Mouse (Mus musculus) CH12.LX (cell line): ENCODE measurements at regions not wholly inside any gene's neighbourhood (a gene's known extent, or its start where the extent isn't known, plus 50 kb on each side); places are given as distances from the start of the nearest gene placed in this dataset.
A peak's percentile ranks its signal among the peaks of the same experiment; 100 is the strongest.

Experiments used
- DNase-seq: peaks from one replicate; pipeline ENCODE4 v3.0.0-alpha.2; 2013; ENCODE audit errors: extremely low read depth
- H3K27ac ChIP-seq: 2 replicates; pipeline ENCODE4 v1.5.1; 2012; ENCODE audit warnings: low read depth, mild to moderate bottlenecking, control low read depth, moderate library complexity; ENCODE audit not compliant: insufficient read depth
- H3K27me3 ChIP-seq: replicated peaks from 2 replicates; pipeline ENCODE3; 2012; ENCODE audit warnings: inconsistent platforms
- H3K36me3 ChIP-seq, 2 experiments: replicated peaks in 1 of 2; 2 replicates each; pipeline versions ENCODE3 to v1.6.1; 2012; ENCODE audit warnings: inconsistent platforms in 1 of 2, low read length in 1 of 2, mild to moderate bottlenecking in 1 of 2, mixed read lengths in 1 of 2, moderate library complexity in 1 of 2; ENCODE audit not compliant: control insufficient read depth in 1 of 2, insufficient read depth in 1 of 2
- H3K4me1 ChIP-seq, 2 experiments: 2 replicates each; pipeline ENCODE4 v1.6.1; 2012; ENCODE audit warnings: inconsistent platforms in 1 of 2, moderate library complexity in 1 of 2; ENCODE audit not compliant: insufficient read depth in 2 of 2, control insufficient read depth in 1 of 2
- H3K4me2 ChIP-seq: 2 replicates; pipeline ENCODE4 v1.6.1; 2012; ENCODE audit warnings: low read depth, mild to moderate bottlenecking, control low read depth; ENCODE audit not compliant: poor library complexity, insufficient read depth, severe bottlenecking
- H3K4me3 ChIP-seq, 3 experiments: fragments of 150-350 bp in 1 of 3; sonication (generic) in 1 of 3; replicated peaks in 1 of 3; 2 replicates each; pipeline versions ENCODE3 to v1.5.1; 2011 to 2012; ENCODE audit warnings: low read depth in 2 of 3, low read length in 2 of 3, mild to moderate bottlenecking in 2 of 3, moderate library complexity in 2 of 3, control low read depth in 1 of 3, improper control_type of control experiment in 1 of 3, inconsistent platforms in 1 of 3, mixed read lengths in 1 of 3; ENCODE audit not compliant: poor library complexity in 1 of 3
- H3K79me2 ChIP-seq: replicated peaks from 2 replicates; pipeline ENCODE4 v1.6.1; 2012; ENCODE audit warnings: mild to moderate bottlenecking, moderate library complexity; ENCODE audit not compliant: control insufficient read depth, poor library complexity, insufficient read depth, severe bottlenecking; ENCODE audit errors: extremely low read depth
- H3K9ac ChIP-seq: 2 replicates; pipeline ENCODE4 v1.6.1; 2012; ENCODE audit warnings: low read depth, mild to moderate bottlenecking, control low read depth, moderate library complexity; ENCODE audit not compliant: insufficient read depth
- H3K9me3 ChIP-seq: replicated peaks from 2 replicates; pipeline ENCODE3; 2012; ENCODE audit warnings: low read length, inconsistent platforms, mixed read lengths
- BHLHE40 ChIP-seq: IDR thresholded peaks from 2 replicates; pipeline ENCODE4 v1.6.1; 2011; ENCODE audit warnings: mild to moderate bottlenecking, low read depth, low read length, improper control_type of control experiment
- CHD1 ChIP-seq: IDR thresholded peaks from 2 replicates; pipeline ENCODE4 v1.6.1; 2012; ENCODE audit warnings: low read depth, low read length, improper control_type of control experiment, inconsistent platforms
- CHD2 ChIP-seq: IDR thresholded peaks from 2 replicates; pipeline ENCODE4 v1.6.1; 2011; ENCODE audit warnings: low read length, improper control_type of control experiment
- CTCF ChIP-seq, 2 experiments: IDR thresholded peaks in 1 of 2; conservative IDR thresholded peaks in 1 of 2; 2 replicates each; pipeline ENCODE4 v1.5.1; 2011 to 2012; ENCODE audit warnings: low read depth in 2 of 2, low read length in 2 of 2, improper control_type of control experiment in 1 of 2, inconsistent platforms in 1 of 2, mild to moderate bottlenecking in 1 of 2, moderate library complexity in 1 of 2
- E2F4 ChIP-seq: IDR thresholded peaks from 2 replicates; pipeline ENCODE4 v1.6.1; 2011; ENCODE audit warnings: low read depth, low read length, improper control_type of control experiment; ENCODE audit not compliant: insufficient replicate concordance
- ELF1 ChIP-seq: IDR thresholded peaks from 2 replicates; pipeline ENCODE4 v1.6.1; 2014; ENCODE audit warnings: low read depth, mild to moderate bottlenecking, inconsistent platforms, low read length, improper control_type of control experiment
- EP300 ChIP-seq: IDR thresholded peaks from 2 replicates; pipeline ENCODE4 v1.6.1; 2011; ENCODE audit warnings: low read length, improper control_type of control experiment
- ETS1 ChIP-seq: conservative IDR thresholded peaks from 2 replicates; pipeline ENCODE4 v1.6.1; 2012; ENCODE audit warnings: low read depth, mild to moderate bottlenecking, inconsistent platforms, low read length, improper control_type of control experiment, moderate library complexity
- HCFC1 ChIP-seq: IDR thresholded peaks from 2 replicates; pipeline ENCODE4 v1.6.1; 2012; ENCODE audit warnings: low read depth, mild to moderate bottlenecking, inconsistent platforms, low read length, improper control_type of control experiment
- KAT2A ChIP-seq: IDR thresholded peaks from 2 replicates; pipeline ENCODE4 v1.6.1; 2012; ENCODE audit warnings: low read length, improper control_type of control experiment, inconsistent platforms; ENCODE audit not compliant: insufficient replicate concordance
- MAFK ChIP-seq: IDR thresholded peaks from 2 replicates; pipeline ENCODE4 v1.6.1; 2011; ENCODE audit warnings: low read length, improper control_type of control experiment; ENCODE audit not compliant: insufficient replicate concordance
- MAX ChIP-seq: IDR thresholded peaks from 2 replicates; pipeline ENCODE4 v1.6.1; 2011; ENCODE audit warnings: low read length, improper control_type of control experiment
- MYC ChIP-seq: IDR thresholded peaks from 2 replicates; pipeline ENCODE4 v1.6.1; 2011; ENCODE audit warnings: low read depth, mild to moderate bottlenecking, improper control_type of control experiment, low read length
- NRF1 ChIP-seq: IDR thresholded peaks from 2 replicates; pipeline ENCODE4 v1.6.1; 2014; ENCODE audit warnings: low read depth, mild to moderate bottlenecking, inconsistent platforms, low read length, improper control_type of control experiment, moderate library complexity
- PAX5 ChIP-seq: IDR thresholded peaks from 2 replicates; pipeline ENCODE4 v1.6.1; 2012; ENCODE audit warnings: low read length, inconsistent platforms, mixed read lengths
- POLR2AphosphoS2 ChIP-seq: IDR thresholded peaks from 2 replicates; pipeline ENCODE4 v1.6.1; 2011; ENCODE audit warnings: low read depth, low read length, improper control_type of control experiment
- RAD21 ChIP-seq: IDR thresholded peaks from 2 replicates; pipeline ENCODE4 v1.6.1; 2011; ENCODE audit warnings: low read depth, mild to moderate bottlenecking, low read length, improper control_type of control experiment, moderate library complexity
- SMC3 ChIP-seq: IDR thresholded peaks from 2 replicates; pipeline ENCODE4 v1.6.1; 2011; ENCODE audit warnings: low read depth, low read length, improper control_type of control experiment
- USF2 ChIP-seq: conservative IDR thresholded peaks from 2 replicates; pipeline ENCODE4 v1.6.1; 2011; ENCODE audit warnings: low read depth, low read length, improper control_type of control experiment
- ZC3H11A ChIP-seq: IDR thresholded peaks from 2 replicates; pipeline ENCODE4 v1.6.1; 2012; ENCODE audit warnings: low read depth, mild to moderate bottlenecking, inconsistent platforms, low read length, improper control_type of control experiment
- ZKSCAN1 ChIP-seq: IDR thresholded peaks from 2 replicates; pipeline ENCODE4 v1.6.1; 2012; ENCODE audit warnings: low read depth, inconsistent platforms, low read length, improper control_type of control experiment, borderline replicate concordance
- dilution Hi-C: fragments of 300-500 bp; cut with MboI; formaldehyde crosslinking; loops from 2 replicates; pipeline ENCODE4 v1.14.3; 2020; ENCODE audit warnings: low sequenced_read_pairs; ENCODE audit not compliant: extremely low pct_unique_long_range_greater_than_20kb, extremely low pct_ligation_motif_present
- in situ Hi-C: fragments of 300-500 bp; cut with MboI; formaldehyde crosslinking; loops from 3 replicates; pipeline ENCODE4 v1.14.3; 2019; ENCODE audit warnings: low sequenced_read_pairs, low pct_ligation_motif_present, low pct_unique_long_range_greater_than_20kb, mixed read lengths

DNA sequence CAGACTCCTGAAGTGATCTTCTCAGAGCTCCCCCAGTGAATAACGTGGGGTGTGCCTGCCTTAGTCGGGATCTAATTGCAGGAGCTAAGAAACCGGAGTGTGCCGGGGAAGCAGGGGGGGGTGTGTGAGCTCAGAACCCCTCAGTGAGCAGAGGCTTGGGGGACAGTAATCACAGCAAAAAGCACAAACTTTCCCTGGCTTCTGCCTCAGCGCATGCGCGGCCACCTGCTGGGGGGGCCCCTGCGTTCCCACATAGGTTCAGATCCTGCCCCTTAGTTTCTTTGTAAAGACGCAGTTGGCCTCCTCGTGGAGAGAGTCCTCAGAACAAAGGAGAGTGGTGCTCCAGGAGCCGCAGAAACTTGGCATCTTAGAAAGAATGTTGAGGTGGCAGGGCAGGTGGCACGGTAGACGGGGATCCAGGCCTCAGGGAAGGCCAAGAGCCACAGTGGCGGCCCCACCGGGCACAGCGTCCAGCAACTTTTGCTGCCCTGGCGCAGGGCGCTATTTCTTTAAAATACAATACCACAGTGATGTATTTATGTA lies 429.7 kb downstream of the Zfp536 start:
- TF ChIP-seq EP300: no peak
- no peak for TF ChIP-seq RAD21
- no peak for TF ChIP-seq CHD1
- H3K4me2 ChIP-seq: no peak overlapping the region
- in situ Hi-C loops: no loop called here

DNA sequence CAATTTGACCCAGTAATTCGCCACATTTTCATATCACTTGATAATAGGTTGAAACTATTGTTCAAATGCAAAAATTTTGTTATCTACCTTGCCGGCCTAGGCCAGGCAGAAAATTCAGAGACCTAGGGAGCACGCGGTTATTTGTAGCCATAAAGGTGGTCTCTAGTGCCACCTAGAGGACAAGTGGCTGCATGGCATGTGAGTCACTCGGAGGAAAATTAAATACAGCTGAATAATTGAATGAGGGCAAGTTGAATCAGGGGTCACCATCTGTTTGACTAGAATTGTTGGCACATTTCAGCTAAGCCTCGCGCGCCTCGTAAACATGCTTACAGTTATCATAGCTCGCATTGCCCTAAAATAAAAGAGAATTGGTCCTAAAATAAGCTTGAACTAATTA lies 427.4 kb downstream of the Zfp536 start:
- Histone ChIP-seq H3K27me3 (no peaks in the 10 kb centered on the region), H3K27ac (no peak overlapping the region), H3K9me3 (peaks cover 83% of the 10 kb centered on the region), H3K4me1 (no peaks in the 10 kb centered on the region), H3K79me2 (no peaks in the 10 kb centered on the region), H3K4me3 (no peak overlapping the region), H3K4me2 (no peak overlapping the region)
- in situ Hi-C loops (no loop called here), dilution Hi-C loops (no loop called here)
- DNase-seq: no peak
- TF ChIP-seq CTCF (conservative IDR thresholded peaks at IDR 0.05 in 1 of 2, IDR thresholded peaks at IDR 0.05 in 1 of 2; ENCODE audit: low read depth in 2 of 2, low read length in 2 of 2) (peak in 1 of 2 experiments; percentile 38; a peak in 2 of 4 replicates), EP300 (no peak), USF2 (no peak), CHD2 (no peak), RAD21 (peak; percentile 21)
- TF ChIP-seq, all 38 proteins: peak for 2
- H3K36me3 ChIP-seq: no peaks in the 10 kb centered on the region
- no peak overlapping the region for H3K9ac ChIP-seq

More for the DNA sequence above, 429.7 kb downstream of the Zfp536 start:
- Histone ChIP-seq H3K4me3 (no peak overlapping the region), H3K9ac (no peak overlapping the region), H3K9me3 (peaks cover 82% of the 10 kb centered on the region), H3K36me3 (no peaks in the 10 kb centered on the region), H3K4me1 (no peaks in the 10 kb centered on the region), H3K79me2 (no peaks in the 10 kb centered on the region), H3K27ac (no peak overlapping the region), H3K27me3 (no peaks in the 10 kb centered on the region)
- dilution Hi-C loops: no loop called here
- no peak for DNase-seq

DNA sequence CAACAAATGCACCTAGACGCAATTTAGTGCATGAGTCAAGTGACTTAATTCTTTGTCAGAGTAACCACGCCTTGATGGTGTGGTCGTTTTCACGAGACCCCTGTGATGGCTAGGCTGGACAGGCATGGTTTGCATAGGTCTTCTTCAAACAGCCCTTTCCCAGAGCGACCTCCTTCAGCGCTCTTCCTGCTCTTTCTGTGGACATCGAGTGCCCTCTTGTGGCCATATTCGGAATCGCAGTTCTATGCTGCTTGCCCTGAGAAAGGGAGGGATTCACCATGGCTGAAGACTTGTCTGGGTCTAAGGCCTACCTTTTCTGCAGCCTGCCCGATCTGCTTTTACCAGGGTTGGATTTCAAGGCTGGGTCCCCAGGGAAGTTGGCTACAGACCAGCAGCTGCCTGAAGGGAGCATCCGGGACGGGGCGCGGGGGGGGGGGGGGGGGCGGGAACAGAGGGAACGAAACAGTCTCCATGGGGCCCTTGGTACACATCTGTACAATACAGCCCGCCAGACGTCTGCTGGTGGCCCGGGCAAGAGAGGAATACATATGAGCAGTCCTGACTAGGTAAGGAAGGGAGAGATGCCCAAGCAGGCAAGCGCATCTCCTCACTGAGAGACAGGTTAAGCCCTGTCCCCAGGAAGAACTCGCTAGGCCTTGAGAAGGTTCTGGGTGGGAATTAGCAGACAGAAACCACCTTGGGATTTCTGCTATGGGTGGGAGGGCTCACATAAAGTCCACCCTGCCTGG lies 415.6 kb downstream of the Zfp536 start:
- H3K9ac ChIP-seq: no peak overlapping the region
- no peak for TF ChIP-seq ELF1
- no peak for TF ChIP-seq MAFK
- TF ChIP-seq E2F4: no peak
- no peak for TF ChIP-seq ZC3H11A
- TF ChIP-seq RAD21: peak; percentile 45
- TF ChIP-seq PAX5: no peak
- TF ChIP-seq MAX: no peak
- no peak for TF ChIP-seq ZKSCAN1
- peak; percentile 16 to 51; a peak in 2 of 4 replicates for TF ChIP-seq CTCF (conservative IDR thresholded peaks at IDR 0.05 in 1 of 2, IDR thresholded peaks at IDR 0.05 in 1 of 2; ENCODE audit: low read depth in 2 of 2, low read length in 2 of 2)
- TF ChIP-seq MYC: no peak
- TF ChIP-seq HCFC1: no peak
- no peak for TF ChIP-seq KAT2A
- TF ChIP-seq BHLHE40: no peak
- no peak for TF ChIP-seq POLR2AphosphoS2
- no peak for TF ChIP-seq ETS1
- TF ChIP-seq SMC3: no peak; the same call in 1 of the 2 replicates
- no peak for TF ChIP-seq NRF1
- no peaks in the 10 kb centered on the region for H3K27me3 ChIP-seq
- H3K4me1 ChIP-seq: no peaks in the 10 kb centered on the region
- dilution Hi-C loops: no loop called here
- H3K36me3 ChIP-seq: no peaks in the 10 kb centered on the region
- in situ Hi-C loops: loop anchor here (25.0 kb wide), 2 partner anchors 1496 to 1696 kb away; no protein-coding TSS in a partner anchor
- no peak overlapping the region for H3K27ac ChIP-seq
- H3K9me3 ChIP-seq: peaks cover 80% of the 10 kb centered on the region
- peak; percentile 12 for DNase-seq
- no peaks in the 10 kb centered on the region for H3K79me2 ChIP-seq
- H3K4me3 ChIP-seq: no peak overlapping the region
- H3K4me2 ChIP-seq: no peak overlapping the region
